Mouse (Mus musculus) cerebellum, adult (tissue): ENCODE data around the gene Ggcx.
"Not testable (repeated sequence)": the region's sequence is repeated elsewhere in the genome, so short reads cannot be mapped to it uniquely, and the experiment has no call there.

ENCODE experiments used
- ATAC-seq: cut with Nextera tagmentation; 2 replicates; pipeline ENCODE4 v1.9.2; 2017; ENCODE audit warnings: mild to moderate bottlenecking, moderate library complexity, mixed read lengths; ENCODE audit not compliant: insufficient number of reproducible peaks, low FRiP score, low TSS enrichment

Gene Ggcx

GRCm38 (mm10) chr6:72458418-72458817 is 44.3 kb downstream of the Ggcx start:
- ATAC-seq, result no peak

DNA sequence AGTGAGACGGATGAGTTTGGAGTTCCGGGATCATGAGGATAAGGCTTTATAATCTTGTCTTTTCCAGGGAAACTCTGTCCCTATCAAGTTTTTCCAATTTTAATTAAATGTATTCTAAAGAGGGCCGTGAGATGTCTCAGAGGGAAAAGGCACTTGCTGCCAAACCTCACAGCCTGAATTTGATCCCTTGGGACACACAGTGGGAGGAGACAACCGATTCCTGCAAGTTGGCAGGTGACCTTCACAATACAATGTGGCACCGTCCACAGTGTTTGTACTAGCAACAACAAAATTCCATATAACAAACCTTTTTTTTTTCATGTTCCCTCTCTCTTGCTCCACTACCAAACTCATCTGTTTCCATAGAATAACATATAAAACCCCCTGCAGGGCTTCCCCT is 44.8 kb downstream of the Ggcx start:
- no peak for ATAC-seq

DNA sequence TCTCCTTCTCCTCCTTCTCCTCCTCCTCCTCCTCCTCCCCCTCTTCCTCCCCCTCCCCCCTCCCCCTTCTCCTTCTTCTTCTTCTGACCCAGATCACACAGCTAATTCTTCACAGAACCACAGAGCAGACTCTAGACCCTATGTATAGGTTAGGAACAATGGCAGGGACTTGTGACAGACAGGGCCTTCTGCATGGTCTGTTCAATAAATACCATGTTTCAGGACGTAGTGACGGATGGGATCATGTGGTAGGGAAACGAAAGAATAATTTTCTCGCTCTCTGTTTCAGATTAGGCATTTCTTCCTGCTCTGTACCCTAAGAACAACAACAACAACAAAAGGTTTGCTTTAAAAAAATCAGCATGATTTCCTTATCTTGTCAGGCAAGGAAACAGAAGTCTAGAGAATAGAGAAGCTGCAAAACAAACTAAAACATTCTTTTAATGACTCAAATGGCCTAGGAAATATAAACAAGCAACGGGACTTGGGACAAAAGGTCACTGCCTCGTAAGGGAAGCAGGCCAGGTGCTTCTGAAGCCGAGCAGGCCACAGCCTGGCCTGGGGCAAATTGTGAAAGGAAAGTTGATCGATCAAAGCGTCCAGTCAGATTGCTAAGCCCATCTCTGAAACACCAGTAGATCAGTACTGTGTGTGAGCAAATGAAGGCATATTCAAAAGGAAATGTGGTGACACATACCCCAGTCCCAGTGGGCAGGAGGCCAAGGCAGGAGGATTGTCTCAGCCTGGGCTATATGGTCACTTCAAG is 46.1 kb downstream of the Ggcx start:
- no peak for ATAC-seq

DNA sequence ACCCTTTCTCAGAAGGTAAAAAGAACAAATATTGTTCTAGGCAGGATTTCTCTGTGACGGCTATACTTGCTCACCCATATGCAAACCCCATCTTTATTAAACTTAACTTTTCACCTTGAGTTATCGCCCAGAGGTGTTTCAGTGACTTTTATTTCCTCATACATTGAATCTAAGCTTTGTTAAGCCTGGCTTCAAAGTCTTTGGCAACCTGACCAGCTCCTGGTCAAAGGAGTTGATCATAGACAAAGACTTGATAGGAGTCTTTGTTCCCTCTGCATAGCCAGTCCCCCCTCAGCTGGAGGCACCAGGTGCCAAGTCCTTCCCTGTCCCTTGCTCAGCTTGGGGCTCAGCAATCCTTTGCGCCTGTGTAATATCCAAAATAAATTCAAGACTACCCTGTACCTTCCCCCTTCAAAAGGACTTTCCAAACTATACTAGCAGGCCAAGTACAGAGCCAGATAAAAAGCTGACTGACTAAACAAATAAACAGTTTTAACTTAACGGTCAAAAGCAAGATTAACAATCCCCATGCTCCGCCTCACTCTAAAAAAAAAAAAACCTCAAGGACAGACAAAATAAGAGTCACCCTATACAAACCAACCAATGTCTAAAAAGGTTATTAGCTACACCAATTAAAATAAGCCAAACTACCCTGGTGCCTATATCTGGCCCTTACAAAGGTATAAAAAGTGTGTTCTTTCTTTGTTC is 48.6 kb downstream of the Ggcx start:
- ATAC-seq, result not testable (repeated sequence)

- ATAC-seq, result no peak
Measured at GRCm38 (mm10) chr6:72465361-72466157, 51.5 kb downstream of the Ggcx start.

DNA sequence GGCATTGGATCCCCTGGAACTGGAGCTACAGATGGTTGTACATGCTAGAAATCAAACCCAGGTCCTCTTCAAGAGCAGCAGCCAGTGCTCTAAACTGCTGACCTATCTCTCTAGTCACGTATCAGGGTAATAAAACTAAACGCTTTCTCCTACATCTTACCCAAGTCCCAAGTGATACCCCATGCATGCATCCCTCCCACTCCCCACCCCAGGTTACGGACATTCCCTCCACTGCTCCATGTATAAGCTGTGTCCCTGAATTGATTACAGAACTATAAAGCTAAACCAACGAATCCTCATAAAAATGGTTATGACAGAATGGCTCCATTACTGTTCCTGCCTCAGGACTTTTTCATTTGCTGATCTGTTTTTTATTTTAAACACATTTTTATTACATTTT is 52.1 kb downstream of the Ggcx start:
- no peak for ATAC-seq

DNA sequence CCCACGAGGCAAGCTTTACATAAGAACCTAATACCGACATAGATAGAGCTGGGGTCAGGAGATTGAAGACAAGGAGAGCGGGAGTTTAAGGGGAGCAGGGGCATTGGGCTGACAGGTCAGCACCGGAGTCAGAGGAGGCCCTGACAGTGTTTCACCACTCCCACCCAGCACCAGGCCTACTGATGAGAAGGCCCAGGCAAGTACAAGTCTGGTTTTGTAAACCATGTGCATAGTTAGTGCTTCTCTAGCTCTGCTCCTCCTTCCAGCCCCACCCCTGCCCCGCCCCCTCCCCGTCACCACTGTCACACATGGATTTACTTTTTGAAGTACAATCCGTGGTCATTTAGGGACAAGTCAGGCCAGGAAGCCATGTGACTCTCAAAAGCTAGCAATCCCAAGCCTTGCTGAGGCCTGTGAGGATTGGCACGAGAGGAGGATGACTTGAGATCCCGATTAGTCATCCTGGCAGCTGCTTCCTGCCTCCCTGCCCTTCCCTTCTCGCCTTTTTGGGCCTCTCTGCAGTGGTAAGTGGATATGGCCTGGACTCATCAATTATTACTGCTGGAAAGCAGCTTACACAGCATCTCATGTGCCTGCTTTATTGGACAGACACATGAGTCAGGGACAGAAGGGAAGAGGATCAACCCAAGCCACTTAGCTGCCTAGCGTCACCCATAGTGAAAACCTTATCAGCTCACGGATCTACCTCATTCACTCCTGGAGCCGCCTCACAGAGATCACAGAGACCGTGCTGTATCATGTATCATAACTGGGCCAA is 59.3 kb downstream of the Ggcx start:
- no peak for ATAC-seq

DNA sequence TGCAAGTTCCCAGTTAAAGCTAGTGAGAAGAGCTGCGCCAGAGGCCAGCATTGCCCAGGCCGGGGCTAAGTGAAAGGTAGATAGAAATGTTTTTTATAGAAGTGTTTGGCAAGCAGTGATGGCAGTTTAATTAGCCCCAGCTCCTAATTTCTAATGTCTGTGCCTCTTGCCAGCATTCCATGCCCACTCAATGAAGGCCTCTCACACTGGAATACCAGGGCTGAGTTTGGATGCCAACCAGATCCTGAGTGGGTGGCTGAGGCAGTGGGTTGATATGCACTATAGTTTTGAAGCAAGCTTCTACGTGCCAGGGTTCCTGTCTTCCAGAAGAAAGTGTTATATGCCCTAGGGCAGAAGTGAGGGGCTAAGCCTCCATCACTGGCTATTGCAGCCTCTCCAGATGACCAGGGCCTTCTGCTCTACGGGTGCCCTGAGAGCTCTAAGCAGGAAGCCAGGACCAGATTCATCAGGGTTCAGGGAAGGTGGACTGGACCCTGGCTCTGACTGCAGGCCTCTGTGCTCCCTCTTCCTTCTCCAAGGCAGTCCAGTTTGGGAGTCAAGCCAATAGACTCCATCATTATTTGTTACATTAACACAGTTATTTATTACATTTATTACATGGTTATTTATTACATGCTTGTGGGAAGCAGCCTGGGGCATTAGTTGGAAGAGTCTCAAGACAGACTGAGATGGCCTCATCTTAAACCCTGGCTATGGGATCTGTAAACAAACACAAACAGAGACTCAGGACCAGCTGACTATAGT is 61.3 kb downstream of the Ggcx start:
- ATAC-seq, result no peak

GRCm38 (mm10) chr6:72476836-72477235 is 62.7 kb downstream of the Ggcx start:
- ATAC-seq, result no peak

DNA sequence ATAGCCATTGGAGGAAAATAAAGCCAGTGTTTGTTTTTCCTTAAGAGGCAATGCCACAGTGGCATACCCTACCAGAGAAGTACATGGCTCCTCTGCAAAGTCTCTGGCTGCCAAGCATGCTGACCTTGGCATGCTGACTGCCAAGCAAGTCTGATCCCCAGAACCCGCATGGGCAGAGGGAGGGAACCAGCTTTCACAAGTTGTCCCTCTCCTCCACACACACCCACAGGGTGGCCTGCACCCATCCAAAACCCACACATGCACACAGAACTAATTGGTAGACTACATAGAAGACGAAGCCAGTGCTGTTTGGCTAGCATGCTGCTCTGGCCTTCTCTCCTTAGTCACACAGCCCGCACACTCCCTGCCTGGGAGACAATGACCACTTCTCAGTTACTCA is 63.5 kb downstream of the Ggcx start:
- ATAC-seq, result no peak

DNA sequence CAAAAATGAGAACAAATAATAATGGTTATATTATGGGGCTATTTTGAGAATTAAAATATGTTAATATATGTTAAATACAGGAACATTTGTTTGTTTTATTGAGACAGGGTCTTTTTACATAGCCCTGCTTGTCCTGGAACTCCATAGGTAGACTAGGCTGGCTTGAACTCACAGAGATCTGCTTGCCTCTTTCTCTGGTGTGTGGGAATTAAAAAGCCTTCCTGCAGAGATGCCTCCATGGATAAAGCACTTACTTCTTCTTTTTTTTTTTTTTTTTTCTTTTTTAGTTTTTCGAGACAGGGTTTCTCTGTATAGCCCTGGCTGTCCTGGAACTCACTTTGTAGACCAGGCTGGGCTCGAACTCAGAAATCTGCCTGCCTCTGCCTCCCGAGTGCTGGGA is 64.6 kb downstream of the Ggcx start:
- ATAC-seq, result not testable (repeated sequence)

DNA sequence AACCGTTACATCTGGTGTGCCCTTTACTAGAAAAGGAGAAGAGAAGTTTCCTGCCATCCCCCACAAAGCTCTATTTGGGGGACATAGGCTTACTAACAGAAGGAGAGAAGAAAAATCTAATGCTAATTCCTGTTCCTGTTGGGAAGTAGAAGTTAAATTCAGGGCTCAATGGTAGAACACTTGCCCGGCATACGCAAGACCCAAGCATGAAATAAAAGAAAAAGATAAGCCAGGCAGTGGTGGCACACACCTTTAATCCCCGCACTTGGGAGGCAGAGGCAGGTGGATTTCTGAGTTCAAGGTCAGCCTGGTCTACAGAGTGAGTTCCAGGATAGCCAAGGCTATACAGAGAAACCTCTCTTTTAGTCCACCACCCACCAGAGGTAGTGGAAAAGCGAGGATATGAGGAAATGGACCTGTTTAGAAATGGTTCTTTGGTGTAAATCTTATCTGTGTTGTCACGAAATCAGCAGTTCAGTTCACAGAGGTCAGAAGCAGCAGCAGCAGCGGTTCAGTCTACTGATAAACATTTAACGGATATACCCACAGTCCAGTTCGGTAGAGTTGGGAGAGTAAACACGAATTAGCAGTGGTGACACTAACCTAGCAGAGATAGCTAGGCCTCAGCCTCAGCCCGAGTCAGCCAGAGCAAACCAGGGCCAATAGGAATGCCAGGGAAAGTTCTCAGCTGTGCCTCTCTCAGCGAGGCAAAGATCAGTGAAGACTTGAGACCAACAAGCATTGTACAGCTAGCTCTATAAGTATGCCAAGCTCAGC is 65.7 kb downstream of the Ggcx start:
- ATAC-seq, result no peak

GRCm38 (mm10) chr6:72480422-72480702 is 66.3 kb downstream of the Ggcx start:
- ATAC-seq, result no peak
